Mouse (Mus musculus) testis, adult 2 months (tissue): ENCODE data around the gene Fbxo6.
A peak's percentile ranks its signal among the peaks of the same experiment; 100 is the strongest.

Experiments
- CTCF ChIP-seq: fragments of 200-500 bp; IDR thresholded peaks from 2 replicates; pipeline ENCODE4 v1.5.1; 2012; ENCODE audit warnings: low read depth, mild to moderate bottlenecking, inconsistent platforms, low read length, moderate library complexity; ENCODE audit not compliant: control insufficient read depth, insufficient read depth, insufficient replicate concordance
- POLR2A ChIP-seq: fragments of 200-500 bp; IDR thresholded peaks from 2 replicates; pipeline ENCODE4 v1.6.1; 2012; ENCODE audit warnings: low read depth, mild to moderate bottlenecking, inconsistent platforms, low read length, moderate library complexity; ENCODE audit not compliant: control insufficient read depth

DNA sequence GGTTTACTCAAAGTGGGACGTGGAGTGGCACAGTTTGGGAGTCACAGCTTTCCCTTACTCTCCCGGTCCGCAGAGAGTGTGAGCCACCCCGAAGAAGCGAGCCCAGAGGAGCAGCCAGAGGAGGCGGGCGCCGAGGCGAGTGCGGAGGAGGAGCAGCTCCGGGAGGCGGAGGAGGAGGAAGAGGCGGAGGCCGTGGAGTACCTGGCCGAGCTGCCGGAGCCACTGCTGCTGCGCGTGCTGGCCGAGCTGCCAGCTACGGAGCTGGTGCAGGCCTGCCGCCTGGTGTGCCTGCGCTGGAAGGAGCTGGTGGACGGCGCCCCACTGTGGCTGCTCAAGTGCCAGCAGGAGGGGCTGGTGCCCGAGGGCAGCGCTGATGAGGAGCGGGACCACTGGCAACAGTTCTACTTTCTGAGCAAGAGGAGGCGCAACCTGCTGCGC, 12.1 kb upstream of the Fbxo6 start:
- peak; percentile 46; the same call in 1 of the 2 replicates for TF ChIP-seq CTCF
- TF ChIP-seq POLR2A = no peak
